Mouse (Mus musculus) CH12.LX (cell line): ENCODE measurements around the gene Vmn1r195. TPM values are rescaled to one million over a fixed set of nuclear protein-coding genes. Genes with fewer than 3 reads are reported as not detected.

Experiments used
- DNase-seq: peaks from one replicate; pipeline ENCODE4 v3.0.0-alpha.2; 2013; ENCODE audit errors: extremely low read depth
- H3K27ac ChIP-seq: 2 replicates; pipeline ENCODE4 v1.5.1; 2012; ENCODE audit warnings: low read depth, mild to moderate bottlenecking, control low read depth, moderate library complexity; ENCODE audit not compliant: insufficient read depth
- H3K27me3 ChIP-seq: replicated peaks from 2 replicates; pipeline ENCODE3; 2012; ENCODE audit warnings: inconsistent platforms
- H3K36me3 ChIP-seq, 2 experiments: replicated peaks in 1 of 2; 2 replicates each; pipeline versions ENCODE3 to v1.6.1; 2012; ENCODE audit warnings: inconsistent platforms in 1 of 2, low read length in 1 of 2, mild to moderate bottlenecking in 1 of 2, mixed read lengths in 1 of 2, moderate library complexity in 1 of 2; ENCODE audit not compliant: control insufficient read depth in 1 of 2, insufficient read depth in 1 of 2
- H3K4me1 ChIP-seq, 2 experiments: 2 replicates each; pipeline ENCODE4 v1.6.1; 2012; ENCODE audit warnings: inconsistent platforms in 1 of 2, moderate library complexity in 1 of 2; ENCODE audit not compliant: insufficient read depth in 2 of 2, control insufficient read depth in 1 of 2
- H3K4me2 ChIP-seq: 2 replicates; pipeline ENCODE4 v1.6.1; 2012; ENCODE audit warnings: low read depth, mild to moderate bottlenecking, control low read depth; ENCODE audit not compliant: poor library complexity, insufficient read depth, severe bottlenecking
- H3K4me3 ChIP-seq, 3 experiments: fragments of 150-350 bp in 1 of 3; sonication (generic) in 1 of 3; replicated peaks in 1 of 3; 2 replicates each; pipeline versions ENCODE3 to v1.5.1; 2011 to 2012; ENCODE audit warnings: low read depth in 2 of 3, low read length in 2 of 3, mild to moderate bottlenecking in 2 of 3, moderate library complexity in 2 of 3, control low read depth in 1 of 3, improper control_type of control experiment in 1 of 3, inconsistent platforms in 1 of 3, mixed read lengths in 1 of 3; ENCODE audit not compliant: poor library complexity in 1 of 3
- H3K79me2 ChIP-seq: replicated peaks from 2 replicates; pipeline ENCODE4 v1.6.1; 2012; ENCODE audit warnings: mild to moderate bottlenecking, moderate library complexity; ENCODE audit not compliant: control insufficient read depth, poor library complexity, insufficient read depth, severe bottlenecking; ENCODE audit errors: extremely low read depth
- H3K9ac ChIP-seq: 2 replicates; pipeline ENCODE4 v1.6.1; 2012; ENCODE audit warnings: low read depth, mild to moderate bottlenecking, control low read depth, moderate library complexity; ENCODE audit not compliant: insufficient read depth
- H3K9me3 ChIP-seq: replicated peaks from 2 replicates; pipeline ENCODE3; 2012; ENCODE audit warnings: low read length, inconsistent platforms, mixed read lengths
- CTCF ChIP-seq, 2 experiments: IDR thresholded peaks in 1 of 2; conservative IDR thresholded peaks in 1 of 2; 2 replicates each; pipeline ENCODE4 v1.5.1; 2011 to 2012; ENCODE audit warnings: low read depth in 2 of 2, low read length in 2 of 2, improper control_type of control experiment in 1 of 2, inconsistent platforms in 1 of 2, mild to moderate bottlenecking in 1 of 2, moderate library complexity in 1 of 2
- E2F4 ChIP-seq: IDR thresholded peaks from 2 replicates; pipeline ENCODE4 v1.6.1; 2011; ENCODE audit warnings: low read depth, low read length, improper control_type of control experiment; ENCODE audit not compliant: insufficient replicate concordance
- ELF1 ChIP-seq: IDR thresholded peaks from 2 replicates; pipeline ENCODE4 v1.6.1; 2014; ENCODE audit warnings: low read depth, mild to moderate bottlenecking, inconsistent platforms, low read length, improper control_type of control experiment
- HCFC1 ChIP-seq: IDR thresholded peaks from 2 replicates; pipeline ENCODE4 v1.6.1; 2012; ENCODE audit warnings: low read depth, mild to moderate bottlenecking, inconsistent platforms, low read length, improper control_type of control experiment
- MAFK ChIP-seq: IDR thresholded peaks from 2 replicates; pipeline ENCODE4 v1.6.1; 2011; ENCODE audit warnings: low read length, improper control_type of control experiment; ENCODE audit not compliant: insufficient replicate concordance
- PAX5 ChIP-seq: IDR thresholded peaks from 2 replicates; pipeline ENCODE4 v1.6.1; 2012; ENCODE audit warnings: low read length, inconsistent platforms, mixed read lengths
- RCOR1 ChIP-seq: conservative IDR thresholded peaks from 2 replicates; pipeline ENCODE4 v1.6.1; 2012; ENCODE audit warnings: low read depth, mild to moderate bottlenecking, inconsistent platforms, low read length, improper control_type of control experiment
- SMC3 ChIP-seq: IDR thresholded peaks from 2 replicates; pipeline ENCODE4 v1.6.1; 2011; ENCODE audit warnings: low read depth, low read length, improper control_type of control experiment
- TCF12 ChIP-seq: IDR thresholded peaks from 2 replicates; pipeline ENCODE4 v1.6.1; 2014; ENCODE audit warnings: low read depth, mild to moderate bottlenecking, inconsistent platforms, low read length, improper control_type of control experiment
- USF2 ChIP-seq: conservative IDR thresholded peaks from 2 replicates; pipeline ENCODE4 v1.6.1; 2011; ENCODE audit warnings: low read depth, low read length, improper control_type of control experiment
- ZC3H11A ChIP-seq: IDR thresholded peaks from 2 replicates; pipeline ENCODE4 v1.6.1; 2012; ENCODE audit warnings: low read depth, mild to moderate bottlenecking, inconsistent platforms, low read length, improper control_type of control experiment
- ZKSCAN1 ChIP-seq: IDR thresholded peaks from 2 replicates; pipeline ENCODE4 v1.6.1; 2012; ENCODE audit warnings: low read depth, inconsistent platforms, low read length, improper control_type of control experiment, borderline replicate concordance
- ZMIZ1 ChIP-seq: IDR thresholded peaks from 2 replicates; pipeline ENCODE4 v1.6.1; 2012; ENCODE audit warnings: low read depth, mild to moderate bottlenecking, inconsistent platforms, low read length, improper control_type of control experiment
- ZNF384 ChIP-seq: IDR thresholded peaks from 2 replicates; pipeline ENCODE4 v1.6.1; 2012; ENCODE audit warnings: low read depth, low read length, improper control_type of control experiment, inconsistent platforms
- dilution Hi-C: fragments of 300-500 bp; cut with MboI; formaldehyde crosslinking; loops from 2 replicates; pipeline ENCODE4 v1.14.3; 2020; ENCODE audit warnings: low sequenced_read_pairs; ENCODE audit not compliant: extremely low pct_unique_long_range_greater_than_20kb, extremely low pct_ligation_motif_present
- in situ Hi-C: fragments of 300-500 bp; cut with MboI; formaldehyde crosslinking; loops from 3 replicates; pipeline ENCODE4 v1.14.3; 2019; ENCODE audit warnings: low sequenced_read_pairs, low pct_ligation_motif_present, low pct_unique_long_range_greater_than_20kb, mixed read lengths
- polyA plus RNA-seq: library from polyadenylated mRNA; unstranded; fragments of >175 nt; gene quantifications from 2 replicates; pipeline ENCODE4 v1.2.1, GENCODE M21; 2012; ENCODE audit warnings: low read depth; ENCODE audit not compliant: insufficient read length
- total RNA-seq, 2 experiments: library from RNA; depleted of rRNA; stranded (reverse); fragments of 300-350 nt in 1 of 2; fragments of >200 nt in 1 of 2; gene quantifications; 2 replicates each; pipeline ENCODE4 v1.2.3; 2012 to 2014

Gene Vmn1r195
- total and polyA plus RNA-seq, 3 experiments: not detected

DNA sequence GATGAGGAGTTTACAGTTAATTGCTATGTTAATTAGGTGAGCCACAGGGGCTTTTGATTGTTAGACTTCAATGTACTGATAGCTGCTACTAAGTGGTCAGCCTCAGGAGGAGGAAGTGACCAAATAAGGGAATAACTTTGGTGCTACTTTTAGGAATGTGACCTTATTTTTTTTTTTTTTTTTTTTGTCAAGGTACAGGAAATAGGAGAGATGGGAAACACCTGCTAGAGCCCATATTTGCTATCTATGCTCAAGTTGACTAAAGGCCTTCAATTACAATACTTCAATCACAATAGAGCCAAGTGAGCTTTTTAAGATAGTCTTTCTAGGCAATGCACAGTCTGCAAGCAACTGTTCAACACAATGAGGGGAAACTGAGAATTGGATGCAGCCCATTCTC lies 49.8 kb downstream of the Vmn1r195 start:
- in situ Hi-C loops (no loop called here), dilution Hi-C loops (no loop called here)
- Histone ChIP-seq H3K36me3 (no peaks in the 10 kb centered on the region), H3K27me3 (no peaks in the 10 kb centered on the region), H3K79me2 (no peaks in the 10 kb centered on the region), H3K9me3 (no peaks in the 10 kb centered on the region), H3K27ac (no peak overlapping the region), H3K4me1 (no peaks in the 10 kb centered on the region), H3K4me3 (no peak overlapping the region), H3K9ac (no peak overlapping the region), H3K4me2 (no peak overlapping the region)
- no peak for DNase-seq
- no peak for TF ChIP-seq PAX5
- no peak for TF ChIP-seq SMC3

DNA sequence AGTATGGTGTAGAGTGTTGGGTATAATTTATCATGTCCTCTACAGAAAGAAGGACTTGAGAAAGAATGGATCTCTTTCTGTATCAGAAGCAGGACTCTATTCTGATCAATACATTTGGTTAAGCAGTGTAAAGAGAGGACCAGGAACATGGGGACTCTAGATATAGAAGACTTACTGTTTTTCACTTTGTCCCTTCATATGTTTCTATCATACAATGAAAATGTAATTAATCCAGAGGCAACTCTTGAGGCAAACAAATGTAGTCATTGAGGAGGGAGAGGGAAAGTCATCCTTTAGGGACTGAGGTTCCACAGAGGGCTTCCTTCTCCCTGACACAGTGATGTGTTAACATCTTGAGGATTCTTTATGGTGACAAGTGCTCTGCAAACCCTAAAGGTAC lies 54.0 kb downstream of the Vmn1r195 start, which contains the start of gene Vmn1r197:
TSS of gene Vmn1r197 (plus strand) at position 301 of the 400 bp plus-strand sequence.
- DNase-seq: no peak
- H3K9me3 ChIP-seq: no peaks in the 10 kb centered on the region
- no peak for TF ChIP-seq E2F4
- no peak for TF ChIP-seq ZMIZ1
- TF ChIP-seq MAFK: no peak
- no peak for TF ChIP-seq USF2
- no peak for TF ChIP-seq ZNF384
- no peak for TF ChIP-seq TCF12
- no peak for TF ChIP-seq ZKSCAN1
- no peak for TF ChIP-seq ELF1
- no peak for TF ChIP-seq ZC3H11A
- no peak for TF ChIP-seq RCOR1
- no peak for TF ChIP-seq HCFC1
- TF ChIP-seq CTCF (conservative IDR thresholded peaks at IDR 0.05 in 1 of 2, IDR thresholded peaks at IDR 0.05 in 1 of 2; ENCODE audit: low read depth in 2 of 2, low read length in 2 of 2): no peak
- dilution Hi-C loops (no loop called here), in situ Hi-C loops (no loop called here)
- no peak within 1 kb of the TSS for H3K9ac ChIP-seq
- no peak within 1 kb of the TSS for H3K4me3 ChIP-seq
- no peaks in the 10 kb centered on the region for H3K79me2 ChIP-seq
- no peak within 1 kb of the TSS for H3K27ac ChIP-seq
- no peaks in the 10 kb centered on the region for H3K36me3 ChIP-seq
- no peaks in the 10 kb centered on the region for H3K4me1 ChIP-seq
- no peak within 1 kb of the TSS for H3K4me2 ChIP-seq
- H3K27me3 ChIP-seq: no peaks in the 10 kb centered on the region

Other genes with a start within 250 kb of the Vmn1r195 start
- gene Hist1h2ah, start 235.0 kb upstream of the Vmn1r195 start, total RNA-seq (2012; rRNA removed): 628 and 652 TPM in 2 replicates
- gene Hist1h2ah, start 235.0 kb upstream of the Vmn1r195 start, total RNA-seq (2014; rRNA removed): 4.9 and 8.1 TPM in 2 replicates
- gene Hist1h2ah, start 235.0 kb upstream of the Vmn1r195 start, polyA plus RNA-seq: 2.3 and 4.5 TPM in 2 replicates
- 2,586 and 2,636 TPM in 2 replicates for gene Hist1h2bk, start 234.7 kb upstream of the Vmn1r195 start, total RNA-seq (2012; rRNA removed)
- gene Hist1h2bk, start 234.7 kb upstream of the Vmn1r195 start, total RNA-seq (2014; rRNA removed): 38.2 and 47.2 TPM in 2 replicates
- 3.7 and 8.1 TPM in 2 replicates for gene Hist1h2bk, start 234.7 kb upstream of the Vmn1r195 start, polyA plus RNA-seq
- 768 and 812 TPM in 2 replicates for gene Hist1h4i, start 229.2 kb upstream of the Vmn1r195 start, total RNA-seq (2012; rRNA removed)
- gene Hist1h4i, start 229.2 kb upstream of the Vmn1r195 start, total RNA-seq (2014; rRNA removed): 29.9 and 35.7 TPM in 2 replicates
- 6.4 TPM in 2 replicates for gene Hist1h4i, start 229.2 kb upstream of the Vmn1r195 start, polyA plus RNA-seq
- 576 and 708 TPM in 2 replicates for gene Hist1h2ag, start 227.6 kb upstream of the Vmn1r195 start, total RNA-seq (2012; rRNA removed)
- gene Hist1h2ag, start 227.6 kb upstream of the Vmn1r195 start, total RNA-seq (2014; rRNA removed): 21.8 and 22.0 TPM in 2 replicates
- gene Hist1h2ag, start 227.6 kb upstream of the Vmn1r195 start, polyA plus RNA-seq: 7.3 and 13.0 TPM in 2 replicates
- 1,723 and 1,790 TPM in 2 replicates for gene Hist1h2bj, start 227.3 kb upstream of the Vmn1r195 start, total RNA-seq (2012; rRNA removed)
- gene Hist1h2bj, start 227.3 kb upstream of the Vmn1r195 start, total RNA-seq (2014; rRNA removed): 23.2 and 23.8 TPM in 2 replicates
- gene Hist1h2bj, start 227.3 kb upstream of the Vmn1r195 start, polyA plus RNA-seq: 0.72 and 2.5 TPM in 2 replicates
- not detected in 2 replicates for gene Vmn1r188, start 186.1 kb upstream of the Vmn1r195 start, total RNA-seq (2012; rRNA removed)
- not detected in 2 replicates for gene Vmn1r188, start 186.1 kb upstream of the Vmn1r195 start, total RNA-seq (2014; rRNA removed)
- gene Vmn1r188, start 186.1 kb upstream of the Vmn1r195 start, polyA plus RNA-seq: not detected in 2 replicates
- gene Vmn1r189, start 164.7 kb upstream of the Vmn1r195 start, total RNA-seq (2012; rRNA removed): not detected in 2 replicates
- not detected in 2 replicates for gene Vmn1r189, start 164.7 kb upstream of the Vmn1r195 start, total RNA-seq (2014; rRNA removed)
- gene Vmn1r189, start 164.7 kb upstream of the Vmn1r195 start, polyA plus RNA-seq: not detected in 2 replicates
- not detected in 2 replicates for gene Vmn1r191, start 86.6 kb upstream of the Vmn1r195 start, total RNA-seq (2012; rRNA removed)
- gene Vmn1r191, start 86.6 kb upstream of the Vmn1r195 start, total RNA-seq (2014; rRNA removed): not detected in 2 replicates
- gene Vmn1r191, start 86.6 kb upstream of the Vmn1r195 start, polyA plus RNA-seq: not detected in 2 replicates
- not detected in 2 replicates for gene Vmn1r192, start 79.4 kb upstream of the Vmn1r195 start, total RNA-seq (2012; rRNA removed)
- gene Vmn1r192, start 79.4 kb upstream of the Vmn1r195 start, total RNA-seq (2014; rRNA removed): not detected in 2 replicates
- not detected in 2 replicates for gene Vmn1r192, start 79.4 kb upstream of the Vmn1r195 start, polyA plus RNA-seq
- not detected in 2 replicates for gene Vmn1r193, start 47.4 kb upstream of the Vmn1r195 start, total RNA-seq (2012; rRNA removed)
- not detected in 2 replicates for gene Vmn1r193, start 47.4 kb upstream of the Vmn1r195 start, total RNA-seq (2014; rRNA removed)
- gene Vmn1r193, start 47.4 kb upstream of the Vmn1r195 start, polyA plus RNA-seq: not detected in 2 replicates
- not detected in 2 replicates for gene Vmn1r194, start 26.3 kb upstream of the Vmn1r195 start, total RNA-seq (2012; rRNA removed)
- gene Vmn1r194, start 26.3 kb upstream of the Vmn1r195 start, total RNA-seq (2014; rRNA removed): not detected in 2 replicates
- gene Vmn1r194, start 26.3 kb upstream of the Vmn1r195 start, polyA plus RNA-seq: not detected in 2 replicates
- gene Vmn1r196, start 19.4 kb downstream of the Vmn1r195 start, total RNA-seq (2012; rRNA removed): not detected in 2 replicates
- gene Vmn1r196, start 19.4 kb downstream of the Vmn1r195 start, total RNA-seq (2014; rRNA removed): not detected in 2 replicates
- not detected in 2 replicates for gene Vmn1r196, start 19.4 kb downstream of the Vmn1r195 start, polyA plus RNA-seq
- not detected in 2 replicates for gene Vmn1r197, start 54.1 kb downstream of the Vmn1r195 start, total RNA-seq (2012; rRNA removed)
- gene Vmn1r197, start 54.1 kb downstream of the Vmn1r195 start, total RNA-seq (2014; rRNA removed): not detected in 2 replicates
- 0.04 TPM in 1 of 2 replicates, not detected in the other for gene Vmn1r197, start 54.1 kb downstream of the Vmn1r195 start, polyA plus RNA-seq
- not detected in 2 replicates for gene Vmn1r198, start 79.8 kb downstream of the Vmn1r195 start, total RNA-seq (2012; rRNA removed)
- gene Vmn1r198, start 79.8 kb downstream of the Vmn1r195 start, total RNA-seq (2014; rRNA removed): not detected in 2 replicates
- not detected in 2 replicates for gene Vmn1r198, start 79.8 kb downstream of the Vmn1r195 start, polyA plus RNA-seq
- not detected in 2 replicates for gene Vmn1r199, start 109.3 kb downstream of the Vmn1r195 start, total RNA-seq (2012; rRNA removed)
- not detected in 2 replicates for gene Vmn1r199, start 109.3 kb downstream of the Vmn1r195 start, total RNA-seq (2014; rRNA removed)
- gene Vmn1r199, start 109.3 kb downstream of the Vmn1r195 start, polyA plus RNA-seq: not detected in 2 replicates
- gene Vmn1r200, start 119.9 kb downstream of the Vmn1r195 start, total RNA-seq (2012; rRNA removed): not detected in 2 replicates
- not detected in 2 replicates for gene Vmn1r200, start 119.9 kb downstream of the Vmn1r195 start, total RNA-seq (2014; rRNA removed)
- gene Vmn1r200, start 119.9 kb downstream of the Vmn1r195 start, polyA plus RNA-seq: not detected in 2 replicates
- 0.13 TPM in 1 of 2 replicates, not detected in the other for gene Vmn1r201, start 201.4 kb downstream of the Vmn1r195 start, total RNA-seq (2012; rRNA removed)
- 0.04 TPM in 1 of 2 replicates, not detected in the other for gene Vmn1r201, start 201.4 kb downstream of the Vmn1r195 start, total RNA-seq (2014; rRNA removed)
- not detected in 2 replicates for gene Vmn1r201, start 201.4 kb downstream of the Vmn1r195 start, polyA plus RNA-seq
- not detected in 2 replicates for gene Vmn1r202, start 234.9 kb downstream of the Vmn1r195 start, total RNA-seq (2012; rRNA removed)
- not detected in 2 replicates for gene Vmn1r202, start 234.9 kb downstream of the Vmn1r195 start, total RNA-seq (2014; rRNA removed)
- gene Vmn1r202, start 234.9 kb downstream of the Vmn1r195 start, polyA plus RNA-seq: not detected in 2 replicates
- 0.04 TPM in 2 replicates for gene Vmn1r203, start 247.6 kb downstream of the Vmn1r195 start, total RNA-seq (2012; rRNA removed)
- 0.08 and 0.14 TPM in 2 replicates for gene Vmn1r203, start 247.6 kb downstream of the Vmn1r195 start, total RNA-seq (2014; rRNA removed)
- gene Vmn1r203, start 247.6 kb downstream of the Vmn1r195 start, polyA plus RNA-seq: 0.05 and 0.06 TPM in 2 replicates